Mouse (Mus musculus) cerebellum, postnatal 4 days (tissue): ENCODE data around the gene Mfsd13b.
"Not testable (repeated sequence)": the region's sequence is repeated elsewhere in the genome, so short reads cannot be mapped to it uniquely, and the experiment has no call there.

ENCODE experiments used
- DNase-seq, 2 experiments: peaks; one replicate each; pipeline ENCODE4 v3.0.0; 2022; ENCODE audit warnings: low spot score in 2 of 2, mixed read lengths in 1 of 2

Gene Mfsd13b

GRCm38 (mm10) chr7:120982200-120982841, at the start of gene Mfsd13b, which contains the start of gene Cdr2:
TSS of gene Mfsd13b (plus strand) at chr7:120982509.
TSS of gene Cdr2 (minus strand) at chr7:120982312.
- DNase-seq: peak; percentile 90 to 95

- DNase-seq: no peak
These were observed 49.2 kb upstream of the Mfsd13b start for GRCm38 (mm10) chr7:120933110-120933509.

GRCm38 (mm10) chr7:120933680-120934195, 48.6 kb upstream of the Mfsd13b start:
- no peak for DNase-seq

- DNase-seq: peak in 1 of 2 experiments; percentile 45
These were observed 47.6 kb upstream of the Mfsd13b start for GRCm38 (mm10) chr7:120934716-120935115.

DNA sequence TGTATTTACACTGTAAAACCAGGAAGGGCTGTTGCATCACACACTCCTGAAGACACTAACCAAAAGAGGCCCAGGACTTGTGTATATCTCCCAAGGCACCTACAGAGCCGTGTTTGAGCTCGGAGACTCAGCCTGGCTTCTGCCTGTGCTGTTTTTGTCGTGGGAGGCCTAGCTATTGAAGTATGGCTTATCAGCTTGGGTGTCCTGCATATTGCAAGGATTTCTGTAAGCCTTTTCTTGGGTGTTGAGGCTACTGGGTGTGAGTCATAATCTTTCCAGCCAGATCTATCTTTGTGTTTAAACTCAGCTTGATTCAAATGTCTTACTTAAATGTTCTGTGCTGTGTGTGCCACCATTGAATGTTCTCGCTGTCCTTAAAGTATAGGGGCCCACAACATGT, 45.8 kb upstream of the Mfsd13b start:
- DNase-seq: no peak

DNA sequence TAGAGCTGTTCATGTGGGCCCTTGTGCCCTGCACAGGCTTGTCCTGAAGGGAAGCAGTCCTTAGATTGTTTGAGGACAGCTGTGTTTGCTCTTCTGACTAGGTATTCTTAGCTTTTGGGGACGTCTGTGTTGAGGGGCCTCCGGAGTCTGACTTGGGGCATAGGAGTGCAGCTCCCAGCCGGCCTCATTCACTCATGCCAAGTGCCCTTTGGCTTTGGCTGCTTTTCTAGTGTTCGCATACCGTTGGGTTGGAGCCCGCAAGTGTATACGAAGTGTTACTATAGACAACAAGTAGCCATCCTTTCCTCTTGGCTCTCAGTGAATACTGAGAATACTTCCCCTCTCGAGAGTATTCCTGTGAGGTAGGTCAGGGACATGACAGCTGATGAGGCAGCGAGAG, 44.1 kb upstream of the Mfsd13b start:
- no peak for DNase-seq

DNA sequence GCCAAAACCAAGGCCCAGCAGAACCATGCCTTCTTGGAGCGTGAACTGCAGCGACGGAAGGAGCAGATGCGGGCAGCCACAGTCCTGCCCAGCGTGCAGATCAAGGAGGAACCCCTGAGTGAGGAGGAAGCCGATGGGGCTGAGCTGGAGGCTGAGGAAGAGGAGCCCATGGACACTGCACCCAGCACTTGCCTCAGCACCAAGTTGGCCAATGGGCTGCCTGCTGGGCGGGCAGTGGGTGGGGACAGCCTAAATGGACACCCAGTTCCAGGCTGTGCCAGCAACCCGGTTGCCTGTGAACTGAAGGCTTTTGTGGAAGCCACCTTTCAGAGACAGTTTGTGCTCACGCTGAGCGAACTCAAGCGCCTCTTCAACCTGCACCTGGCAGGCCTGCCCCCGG, 42.0 kb upstream of the Mfsd13b start:
- DNase-seq: no peak

GRCm38 (mm10) chr7:120941214-120941613, 41.1 kb upstream of the Mfsd13b start:
- DNase-seq: no peak

DNA sequence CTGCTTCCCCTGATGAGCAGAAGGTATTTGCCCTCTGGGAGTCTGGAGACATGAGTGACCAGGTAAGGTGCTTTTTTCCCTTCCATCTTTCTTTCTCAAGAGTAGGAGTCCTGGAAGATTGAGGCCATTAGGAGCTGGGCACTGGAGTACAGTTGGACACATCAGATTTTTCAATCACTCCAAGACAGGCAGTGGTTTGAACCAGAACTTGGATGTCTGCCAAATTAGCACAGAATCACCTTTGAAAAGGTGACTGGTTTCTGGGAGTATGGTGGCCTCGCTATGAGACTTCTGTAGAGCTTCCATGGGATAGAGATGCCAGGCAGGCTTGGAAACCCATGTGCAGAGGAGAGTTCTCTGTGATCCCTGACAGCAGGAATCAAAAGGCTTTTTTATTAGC, 39.8 kb upstream of the Mfsd13b start:
- no peak for DNase-seq

DNA sequence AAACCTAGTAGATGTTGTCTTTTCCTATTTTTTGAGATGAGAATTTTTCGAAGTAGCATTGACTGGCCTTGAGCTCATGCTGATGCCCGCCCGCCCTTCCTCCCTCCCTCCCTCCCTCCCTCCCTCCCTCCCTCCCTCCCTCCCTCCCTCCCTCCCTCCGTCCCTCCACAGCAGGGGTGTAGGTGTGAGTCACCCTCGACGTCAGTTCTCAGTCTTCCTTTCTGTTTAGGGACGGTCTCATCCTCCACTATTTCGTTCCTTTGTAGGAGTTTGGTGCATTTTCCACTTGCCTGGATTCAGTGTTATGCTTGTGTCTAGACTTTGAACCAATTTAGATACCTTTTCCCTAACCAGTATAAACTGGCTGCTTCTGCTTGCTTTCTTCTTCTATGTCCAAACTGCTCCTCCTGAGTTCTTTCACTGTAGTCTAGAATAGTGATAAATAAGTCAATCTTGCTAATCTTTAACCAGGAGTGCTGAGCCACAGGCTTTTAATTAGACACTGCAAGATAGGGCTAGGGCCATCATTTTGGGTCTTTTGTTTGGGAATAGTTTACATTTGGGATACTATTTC, 38.3 kb upstream of the Mfsd13b start:
- no peak for DNase-seq

DNA sequence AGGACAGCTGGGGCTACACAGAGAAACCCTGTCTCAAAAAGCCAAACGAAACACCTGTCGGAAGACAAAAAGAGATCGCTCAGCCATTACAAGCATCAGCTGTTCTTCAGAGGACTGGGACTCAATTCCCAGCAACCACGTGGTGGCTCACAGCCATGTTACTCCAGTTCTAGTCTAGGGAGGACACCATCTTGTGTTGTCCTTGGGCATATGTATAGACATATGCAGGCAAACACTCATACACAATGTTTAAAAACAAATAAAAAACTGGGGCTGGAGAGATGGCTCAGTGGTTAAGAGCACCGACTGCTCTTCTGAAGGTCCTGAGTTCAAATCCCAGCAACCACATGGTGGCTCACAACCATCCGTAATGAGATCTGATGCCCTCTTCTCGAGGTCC, 28.7 kb upstream of the Mfsd13b start:
- DNase-seq: not testable (repeated sequence)

DNA sequence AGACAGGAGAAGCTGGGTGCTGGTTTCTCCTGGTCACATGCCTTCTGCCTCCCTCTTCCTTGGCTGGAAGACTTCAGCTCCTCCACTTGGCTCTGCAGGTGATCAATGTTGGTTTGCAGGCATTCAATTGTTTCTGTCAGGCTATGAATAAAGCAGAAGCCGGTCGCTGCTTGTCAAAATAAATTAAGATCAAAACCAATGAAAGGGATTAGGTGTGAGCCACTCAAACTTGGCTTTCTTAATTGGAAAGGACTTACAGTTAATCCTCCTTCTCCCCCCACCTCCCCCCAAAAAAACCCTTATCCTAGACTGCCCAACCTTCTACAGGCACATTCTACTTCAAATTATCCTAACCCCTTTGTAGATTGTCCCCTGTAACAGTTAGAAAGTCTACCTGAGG, 22.2 kb upstream of the Mfsd13b start:
- DNase-seq: no peak

GRCm38 (mm10) chr7:120960601-120961000, 21.7 kb upstream of the Mfsd13b start:
- no peak for DNase-seq

- no peak for DNase-seq
These were observed 20.4 kb upstream of the Mfsd13b start for GRCm38 (mm10) chr7:120961893-120962292.

- DNase-seq: no peak
These were observed 19.2 kb upstream of the Mfsd13b start for GRCm38 (mm10) chr7:120963126-120963525.

GRCm38 (mm10) chr7:120969221-120969620, 13.1 kb upstream of the Mfsd13b start:
- no peak for DNase-seq

- no peak for DNase-seq
These were observed 12.2 kb upstream of the Mfsd13b start for GRCm38 (mm10) chr7:120970112-120970511.

DNA sequence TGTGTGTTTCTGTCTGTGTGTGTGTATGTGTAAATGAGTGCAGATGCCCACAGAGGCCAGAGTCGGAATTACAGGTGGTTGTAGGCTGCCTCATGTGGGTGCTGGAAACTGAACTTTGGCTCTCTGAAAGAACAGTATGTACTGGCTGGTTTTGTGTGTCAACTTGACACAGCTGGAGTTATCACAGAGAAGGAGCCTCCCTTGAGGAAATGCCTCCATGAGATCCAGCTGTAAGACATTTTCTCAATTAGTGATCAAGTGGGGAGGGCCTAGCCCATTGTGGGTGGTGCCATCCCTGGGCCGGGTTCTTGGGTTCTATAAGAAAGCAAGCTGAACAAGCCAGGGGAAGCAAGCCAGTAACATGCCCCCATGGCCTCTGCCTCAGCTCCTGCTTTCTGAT, 9.8 kb upstream of the Mfsd13b start:
- not testable (repeated sequence) for DNase-seq

GRCm38 (mm10) chr7:120974001-120974400, 8.3 kb upstream of the Mfsd13b start:
- DNase-seq: no peak

DNA sequence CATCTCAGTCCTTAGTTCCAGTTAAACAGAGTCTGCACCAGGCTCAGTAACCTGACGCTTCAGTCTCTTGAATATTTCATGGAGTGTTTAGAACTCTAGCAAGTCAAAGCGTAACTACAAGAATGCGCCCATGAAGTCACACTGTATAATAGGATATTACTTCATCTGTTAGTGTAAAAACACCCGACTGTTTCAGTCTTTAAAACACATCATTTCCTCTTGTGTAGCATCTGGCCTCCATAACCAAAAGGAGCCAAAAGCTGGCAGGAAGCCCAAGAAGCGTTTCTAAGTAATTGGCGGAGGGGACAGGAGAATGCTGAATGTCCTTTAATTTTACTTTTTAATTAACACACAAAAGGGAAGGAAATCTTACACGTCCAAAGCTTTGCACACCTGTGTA, 5.2 kb upstream of the Mfsd13b start:
- DNase-seq: peak in 1 of 2 experiments; percentile 11

- DNase-seq: no peak
These were observed 2.3 kb upstream of the Mfsd13b start for GRCm38 (mm10) chr7:120980041-120980440.

DNA sequence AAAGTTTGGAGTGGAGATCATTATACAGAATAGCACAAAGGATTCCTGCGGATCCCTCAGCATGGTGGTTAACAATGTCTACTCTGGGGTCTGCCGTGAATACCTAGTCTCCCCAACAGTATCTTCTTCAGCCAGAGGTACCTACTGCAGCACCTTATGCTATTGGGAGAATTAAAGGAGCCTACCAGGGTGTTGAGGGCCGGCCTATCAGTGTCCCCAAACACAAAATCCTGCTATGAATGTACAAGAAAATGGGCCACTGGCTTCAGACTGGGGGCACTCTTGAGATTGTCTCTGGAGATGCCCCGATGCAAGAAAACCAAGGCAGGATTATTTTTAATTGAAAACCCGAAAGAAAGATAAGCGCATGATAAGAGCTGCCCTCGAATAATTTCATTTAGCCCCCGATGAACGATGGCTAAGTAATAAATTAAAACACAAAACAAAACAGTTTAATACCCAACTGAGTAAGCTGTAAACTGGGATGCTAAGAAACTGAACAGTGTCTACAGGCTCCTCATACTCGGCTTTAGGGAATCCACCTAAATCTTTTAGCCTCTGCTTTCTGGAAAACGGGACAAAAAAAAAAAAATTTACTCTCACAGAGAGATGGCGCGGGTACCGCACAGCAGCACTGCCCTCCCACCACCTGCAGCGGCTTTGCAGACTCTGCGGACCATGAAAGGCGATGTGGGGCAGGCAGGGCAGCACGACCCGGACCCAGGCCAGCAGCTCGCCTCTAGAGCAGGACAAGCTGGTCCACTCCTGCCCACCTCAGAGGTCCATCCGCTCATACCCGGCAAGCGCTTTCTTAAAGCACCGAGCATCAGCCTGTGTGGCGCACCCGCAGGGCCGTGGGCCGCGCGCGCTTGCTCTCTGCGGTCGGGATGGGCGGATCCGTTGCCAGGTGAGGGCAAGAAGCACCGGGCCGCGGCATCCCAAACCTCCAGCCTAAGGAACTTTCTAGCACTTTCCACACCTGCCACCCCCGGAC, 1.1 kb upstream of the Mfsd13b start:
- DNase-seq: peak; percentile 26 to 31
